Mouse (Mus musculus): ENCODE measurements around the gene Zfp536.

GRCm38 (mm10) chr7:37769526-37770399, 3.7 kb downstream of the Zfp536 start:
- TF ChIP-seq POLR2A (IDR thresholded peaks at IDR 0.05; ENCODE audit: low read depth, low read length) (no peak), CTCF (IDR thresholded peaks at IDR 0.05; ENCODE audit: extremely low read depth, insufficient read length, insufficient replicate concordance, low read depth, low read length) (no peak)
